Mouse (Mus musculus): ENCODE measurements around the gene Olfr630.
"Not testable (repeated sequence)": the region's sequence is repeated elsewhere in the genome, so short reads cannot be mapped to it uniquely, and the experiment has no call there.

The Olfr630 gene

GRCm38 (mm10) chr7:103757233-103757632, at the start of gene Olfr630:
Gene Olfr630 (minus strand): TSS chr7:103757333.
- DNase-seq (ENCODE audit: low read depth, low spot score), result no peak

GRCm38 (mm10) chr7:103806856-103807255, 49.7 kb upstream of the Olfr630 start:
- peak; percentile 18 for DNase-seq (ENCODE audit: low read depth, low spot score)

- no peak for DNase-seq (ENCODE audit: low read depth, low spot score)
Observed at GRCm38 (mm10) chr7:103792669-103793388, 35.7 kb upstream of the Olfr630 start.

- no peak for DNase-seq (ENCODE audit: low read depth, low spot score)
Observed at GRCm38 (mm10) chr7:103791721-103792120, 34.6 kb upstream of the Olfr630 start, which contains the start of gene Olfr67. Gene Olfr67 (minus strand): TSS chr7:103791821.

- DNase-seq (ENCODE audit: low read depth, low spot score), result no peak
Observed at GRCm38 (mm10) chr7:103779598-103779997, 22.5 kb upstream of the Olfr630 start, which contains the start of gene Olfr68. Gene Olfr68 (minus strand): TSS chr7:103779698.

- not testable (repeated sequence) for DNase-seq (ENCODE audit: low read depth, low spot score)
Observed at GRCm38 (mm10) chr7:103777652-103778051, 20.5 kb upstream of the Olfr630 start.

GRCm38 (mm10) chr7:103771494-103771893, 14.4 kb upstream of the Olfr630 start, which contains the start of gene Olfr69:
Gene Olfr69 (minus strand): TSS chr7:103771594.
- no peak for DNase-seq (ENCODE audit: low read depth, low spot score)

- DNase-seq (ENCODE audit: low read depth, low spot score), result not testable (repeated sequence)
Observed at GRCm38 (mm10) chr7:103767687-103768086, 10.6 kb upstream of the Olfr630 start.

GRCm38 (mm10) chr7:103762212-103762611, 5.1 kb upstream of the Olfr630 start:
- not testable (repeated sequence) for DNase-seq (ENCODE audit: low read depth, low spot score)

- DNase-seq (ENCODE audit: low read depth, low spot score), result no peak
Observed at GRCm38 (mm10) chr7:103744843-103745242, 12.3 kb downstream of the Olfr630 start, which contains the start of gene Olfr629. Gene Olfr629 (minus strand): TSS chr7:103744943.

GRCm38 (mm10) chr7:103730074-103730473, 27.1 kb downstream of the Olfr630 start, which contains the start of gene Olfr628:
Gene Olfr628 (plus strand): TSS chr7:103730374.
- DNase-seq (ENCODE audit: low read depth, low spot score), result no peak

GRCm38 (mm10) chr7:103716398-103716797, 40.7 kb downstream of the Olfr630 start:
- not testable (repeated sequence) for DNase-seq (ENCODE audit: low read depth, low spot score)

GRCm38 (mm10) chr7:103714371-103714770, 42.8 kb downstream of the Olfr630 start, which contains the start of gene Olfr243:
Gene Olfr243 (plus strand): TSS chr7:103714671.
- DNase-seq (ENCODE audit: low read depth, low spot score), result no peak

GRCm38 (mm10) chr7:103712024-103712423, 45.1 kb downstream of the Olfr630 start:
- DNase-seq (ENCODE audit: low read depth, low spot score), result peak; percentile 5
